Mouse (Mus musculus): ENCODE measurements at regions not wholly inside any gene's neighbourhood (a gene's known extent, or its start where the extent isn't known, plus 50 kb on each side); places are given as distances from the start of the nearest gene placed in this dataset.

DNA sequence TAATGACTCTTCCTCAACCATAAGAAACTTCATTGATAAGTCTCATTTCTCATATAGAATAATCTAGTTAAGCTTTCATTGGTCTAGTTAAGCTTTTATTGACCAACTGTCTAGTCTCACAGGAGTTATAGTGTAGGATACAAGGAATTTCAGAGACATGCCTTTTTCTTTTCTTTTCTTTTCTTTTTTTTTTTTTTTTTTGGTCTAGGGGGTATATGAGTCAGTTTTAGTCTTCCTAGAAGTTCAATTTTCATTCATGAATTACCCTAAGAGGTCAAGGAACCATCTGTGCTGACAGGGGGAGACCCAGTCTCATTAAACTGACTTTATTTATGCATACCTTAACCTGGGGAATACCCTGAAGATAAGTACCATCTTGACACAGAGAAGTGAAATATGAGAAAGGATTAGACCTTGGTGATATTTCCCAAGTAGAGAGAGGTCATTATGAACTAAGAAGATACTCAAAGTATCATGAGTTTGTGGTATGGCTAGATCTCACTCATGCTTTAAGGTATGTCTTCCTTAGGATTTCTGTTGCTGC, 413.4 kb upstream of the Nrp1 start:
- Histone ChIP-seq H3K9me3 (replicated peaks) (no peaks in the 10 kb centered on the region), H3K27ac (no peak overlapping the region), H3K36me3 (no peaks in the 10 kb centered on the region), H3K4me1 (peaks cover 4% of the 10 kb centered on the region), H3K27me3 (ENCODE audit: low read depth, poor library complexity, severe bottlenecking) (no peaks in the 10 kb centered on the region), H3K4me3 (no peak overlapping the region)
- no peak for DNase-seq (ENCODE audit: low spot score)

DNA sequence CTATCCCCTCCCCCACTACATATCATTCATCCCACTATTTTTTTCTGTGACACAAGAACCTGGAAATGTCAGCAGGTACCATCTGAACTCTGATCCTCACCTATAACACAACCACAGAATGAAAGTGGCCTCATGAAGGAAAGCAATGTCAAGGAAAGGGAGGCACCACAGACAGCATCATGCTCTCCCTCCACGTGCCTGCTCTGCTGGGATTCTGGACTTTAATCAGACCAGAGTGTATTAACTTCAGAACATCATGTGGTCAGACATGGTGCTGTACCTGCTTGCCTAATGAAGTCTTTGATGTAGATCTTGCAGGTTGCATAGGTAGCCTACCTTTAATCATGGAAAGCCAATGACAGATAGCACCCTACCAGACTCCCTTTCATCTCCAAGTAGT, 400.8 kb upstream of the Nrp1 start:
- no peak overlapping the region for H3K4me3 ChIP-seq
- no peaks in the 10 kb centered on the region for H3K9me3 ChIP-seq (replicated peaks)
- WGBS = 66% methylated on average over 1 of the region's 1 CpGs
- no peaks in the 10 kb centered on the region; the same call in 1 of the 2 replicates for H3K27me3 ChIP-seq (ENCODE audit: low read depth, poor library complexity, severe bottlenecking)
- no peak overlapping the region for H3K27ac ChIP-seq
- no peaks in the 10 kb centered on the region for H3K36me3 ChIP-seq
- no peak for DNase-seq (ENCODE audit: low spot score)
- no peaks in the 10 kb centered on the region for H3K4me1 ChIP-seq

DNA sequence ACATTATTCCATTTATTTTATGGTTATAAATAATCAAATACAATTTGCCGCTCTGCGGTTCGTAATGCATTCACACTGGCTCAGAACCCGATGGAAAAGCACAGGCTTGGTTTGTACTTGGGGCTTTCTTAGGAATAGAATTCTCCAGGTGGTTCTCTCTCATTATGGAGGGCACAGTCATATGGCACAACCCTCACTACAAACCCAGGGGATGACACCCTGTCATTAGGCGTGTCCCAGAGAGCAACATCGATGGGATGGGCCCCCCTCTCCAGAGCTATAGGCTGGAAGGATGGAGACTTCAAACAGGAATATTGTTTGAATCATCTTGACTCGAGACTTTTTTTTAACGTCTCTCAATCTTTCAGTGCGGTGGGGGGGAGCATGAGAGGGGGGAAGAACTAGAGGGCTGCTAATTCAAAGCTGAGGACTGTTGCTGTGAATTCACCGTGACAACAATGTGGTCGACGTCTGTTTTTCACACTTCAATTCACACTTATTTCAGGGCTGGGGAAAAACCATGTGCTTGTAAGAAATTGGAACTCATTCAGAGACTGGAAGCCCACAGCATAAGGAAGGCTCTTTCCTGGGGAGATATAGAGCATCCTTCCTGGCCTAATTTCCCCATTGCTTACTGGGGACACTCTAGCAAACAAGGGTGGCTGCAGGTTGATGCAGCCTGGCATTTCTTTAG, 399.9 kb upstream of the Nrp1 start:
- 86% methylated on average over 12 of the region's 12 CpGs for WGBS

GRCm38 (mm10) chr8:127962862-127963261, 395.5 kb upstream of the Nrp1 start:
- Histone ChIP-seq H3K4me3 (no peak overlapping the region), H3K4me1 (no peaks in the 10 kb centered on the region; the same call in 1 of the 2 replicates), H3K36me3 (no peaks in the 10 kb centered on the region), H3K27me3 (ENCODE audit: low read depth, poor library complexity, severe bottlenecking) (no peaks in the 10 kb centered on the region), H3K27ac (no peak overlapping the region), H3K9me3 (replicated peaks) (no peaks in the 10 kb centered on the region)
- WGBS = 73% methylated on average over 1 of the region's 1 CpGs
- no peak for DNase-seq (ENCODE audit: low spot score)

More for the DNA sequence above, 399.9 kb upstream of the Nrp1 start:
- Histone ChIP-seq H3K36me3 (no peaks in the 10 kb centered on the region), H3K27ac (no peak overlapping the region), H3K4me3 (no peak overlapping the region), H3K27me3 (ENCODE audit: low read depth, poor library complexity, severe bottlenecking) (no peaks in the 10 kb centered on the region), H3K4me1 (no peaks in the 10 kb centered on the region), H3K9me3 (replicated peaks) (no peaks in the 10 kb centered on the region)
- no peak for DNase-seq (ENCODE audit: low spot score)

- no peak for DNase-seq (ENCODE audit: low spot score)
- H3K9me3 ChIP-seq (replicated peaks) = no peaks in the 10 kb centered on the region
- no peak overlapping the region for H3K4me3 ChIP-seq
- no peaks in the 10 kb centered on the region; the same call in 1 of the 2 replicates for H3K4me1 ChIP-seq
- no peaks in the 10 kb centered on the region for H3K36me3 ChIP-seq
- 94% methylated on average over 6 of the region's 6 CpGs for WGBS
- no peaks in the 10 kb centered on the region for H3K27me3 ChIP-seq (ENCODE audit: low read depth, poor library complexity, severe bottlenecking)
- no peak overlapping the region for H3K27ac ChIP-seq
Measured at GRCm38 (mm10) chr8:127963625-127964024, 394.8 kb upstream of the Nrp1 start.

DNA sequence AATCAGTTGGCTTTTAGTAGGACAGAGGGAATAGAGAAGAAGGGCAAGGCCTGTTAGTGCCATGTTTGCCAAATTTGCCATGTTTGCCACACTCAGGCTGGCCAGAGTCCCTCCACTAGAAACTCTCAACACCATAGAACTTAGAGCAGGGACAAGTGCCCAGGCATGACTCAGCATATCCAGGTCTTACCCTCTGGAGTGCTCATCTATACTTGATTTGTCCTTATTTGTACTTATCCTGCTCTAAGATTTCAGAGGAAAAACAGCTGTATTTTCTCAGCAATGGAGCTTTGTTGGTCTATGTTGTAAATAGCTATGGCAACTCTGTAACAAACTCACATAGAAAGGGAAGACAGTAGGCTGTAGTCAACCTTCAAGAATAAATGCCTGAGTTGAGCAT, 393.6 kb upstream of the Nrp1 start:
- Histone ChIP-seq H3K27me3 (ENCODE audit: low read depth, poor library complexity, severe bottlenecking) (no peaks in the 10 kb centered on the region), H3K36me3 (no peaks in the 10 kb centered on the region), H3K9me3 (replicated peaks) (no peaks in the 10 kb centered on the region), H3K4me3 (no peak overlapping the region), H3K27ac (no peak overlapping the region), H3K4me1 (no peaks in the 10 kb centered on the region; the same call in 1 of the 2 replicates)
- DNase-seq (ENCODE audit: low spot score) = no peak

DNA sequence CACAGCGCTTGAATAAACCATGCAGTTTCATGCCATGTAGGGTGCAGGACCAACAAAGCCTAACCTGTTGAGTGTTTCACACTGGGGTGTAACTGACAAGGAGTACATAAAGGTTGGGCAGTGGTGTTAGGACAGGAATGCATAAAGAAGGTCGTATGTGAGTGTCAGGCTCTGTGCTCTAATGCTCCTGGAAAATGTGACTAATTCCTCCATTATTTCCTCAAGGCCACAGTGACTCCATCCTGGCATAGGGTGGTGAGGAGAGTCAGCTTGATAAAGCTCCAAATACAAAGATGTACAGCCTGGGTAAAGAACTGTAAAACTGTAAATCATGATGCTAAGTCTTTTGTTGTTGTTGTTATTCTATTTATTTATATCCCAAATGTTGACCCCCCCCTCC, 393.1 kb upstream of the Nrp1 start:
- Histone ChIP-seq H3K27me3 (ENCODE audit: low read depth, poor library complexity, severe bottlenecking) (no peaks in the 10 kb centered on the region), H3K4me1 (no peaks in the 10 kb centered on the region; the same call in 1 of the 2 replicates), H3K27ac (no peak overlapping the region), H3K9me3 (replicated peaks) (no peaks in the 10 kb centered on the region), H3K36me3 (no peaks in the 10 kb centered on the region), H3K4me3 (no peak overlapping the region)
- 78% methylated on average over 2 of the region's 2 CpGs for WGBS
- DNase-seq (ENCODE audit: low spot score) = no peak

GRCm38 (mm10) chr8:127968026-127968425, 390.4 kb upstream of the Nrp1 start:
- Histone ChIP-seq H3K4me1 (peaks cover 5% of the 10 kb centered on the region), H3K9me3 (replicated peaks) (no peaks in the 10 kb centered on the region), H3K36me3 (no peaks in the 10 kb centered on the region), H3K27me3 (ENCODE audit: low read depth, poor library complexity, severe bottlenecking) (no peaks in the 10 kb centered on the region), H3K4me3 (no peak overlapping the region), H3K27ac (no peak overlapping the region)
- no peak for DNase-seq (ENCODE audit: low spot score)
- WGBS = 94% methylated on average over 2 of the region's 2 CpGs

DNA sequence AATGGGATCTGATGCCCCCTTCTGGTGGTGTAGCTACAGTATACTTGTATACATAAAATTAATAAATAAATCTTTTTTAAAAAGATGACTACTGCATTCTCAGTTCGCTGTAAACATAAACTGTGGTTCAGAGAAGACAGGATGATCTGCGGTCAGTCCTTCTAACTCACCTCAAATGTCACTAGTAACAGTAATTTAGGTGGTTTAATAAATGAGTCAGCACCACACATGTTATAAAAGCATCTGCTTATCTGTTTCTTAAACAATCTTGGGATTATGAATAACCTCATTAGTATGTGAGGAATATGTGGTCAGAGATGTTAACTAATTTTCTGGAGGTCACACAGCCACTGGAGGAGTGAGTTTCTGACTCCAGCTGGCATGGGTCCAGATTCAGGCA, 385.2 kb upstream of the Nrp1 start:
- peaks cover 12% of the 10 kb centered on the region for H3K4me1 ChIP-seq
- no peak overlapping the region for H3K4me3 ChIP-seq
- no peaks in the 10 kb centered on the region for H3K27me3 ChIP-seq (ENCODE audit: low read depth, poor library complexity, severe bottlenecking)
- WGBS = 95% methylated on average over 2 of the region's 2 CpGs
- no peaks in the 10 kb centered on the region for H3K9me3 ChIP-seq (replicated peaks)
- H3K27ac ChIP-seq = no peak overlapping the region
- DNase-seq (ENCODE audit: low spot score) = no peak
- no peaks in the 10 kb centered on the region for H3K36me3 ChIP-seq

- DNase-seq (ENCODE audit: low spot score) = no peak
- Histone ChIP-seq H3K9me3 (replicated peaks) (no peaks in the 10 kb centered on the region), H3K27me3 (ENCODE audit: low read depth, poor library complexity, severe bottlenecking) (no peaks in the 10 kb centered on the region), H3K27ac (no peak overlapping the region), H3K36me3 (no peaks in the 10 kb centered on the region), H3K4me1 (peaks cover 10% of the 10 kb centered on the region), H3K4me3 (no peak overlapping the region)
- 66% methylated on average over 2 of the region's 2 CpGs for WGBS
Measured at GRCm38 (mm10) chr8:127977746-127978145, 380.7 kb upstream of the Nrp1 start.

GRCm38 (mm10) chr8:127979180-127980030, 379.0 kb upstream of the Nrp1 start:
- no peak for DNase-seq (ENCODE audit: low spot score)
- H3K27ac ChIP-seq = no peak overlapping the region
- H3K9me3 ChIP-seq (replicated peaks) = no peaks in the 10 kb centered on the region
- peaks cover 10% of the 10 kb centered on the region for H3K4me1 ChIP-seq
- no peaks in the 10 kb centered on the region for H3K27me3 ChIP-seq (ENCODE audit: low read depth, poor library complexity, severe bottlenecking)
- no peaks in the 10 kb centered on the region for H3K36me3 ChIP-seq
- H3K4me3 ChIP-seq = no peak overlapping the region
- WGBS = 87% methylated on average over 5 of the region's 5 CpGs

GRCm38 (mm10) chr8:127982165-127982564, 376.2 kb upstream of the Nrp1 start:
- Histone ChIP-seq H3K4me3 (no peak overlapping the region), H3K27ac (no peak overlapping the region), H3K4me1 (peaks cover 10% of the 10 kb centered on the region), H3K9me3 (replicated peaks) (no peaks in the 10 kb centered on the region), H3K36me3 (no peaks in the 10 kb centered on the region), H3K27me3 (ENCODE audit: low read depth, poor library complexity, severe bottlenecking) (no peaks in the 10 kb centered on the region)
- no peak for DNase-seq (ENCODE audit: low spot score)
- WGBS = 77% methylated on average over 5 of the region's 5 CpGs

DNA sequence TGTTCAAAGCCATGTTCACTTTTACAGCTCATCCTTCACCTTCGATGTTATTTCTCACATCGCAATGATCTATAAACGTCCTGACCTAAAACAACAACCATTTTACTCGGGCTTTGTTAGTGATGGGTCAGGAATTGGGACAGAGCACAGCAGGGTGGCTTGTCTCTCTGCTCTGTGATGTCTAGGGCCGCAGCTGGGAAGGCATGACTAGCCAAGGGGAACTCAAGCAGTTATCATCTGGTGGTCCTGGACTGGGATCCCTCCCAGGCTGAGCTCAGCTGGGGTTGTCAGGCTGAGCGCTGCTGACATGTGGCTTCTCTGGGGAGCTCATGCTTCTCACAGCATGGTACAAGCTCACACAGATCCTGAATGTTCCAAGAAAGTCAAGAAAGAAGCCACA, 372.8 kb upstream of the Nrp1 start:
- Histone ChIP-seq H3K27ac (no peak overlapping the region), H3K27me3 (ENCODE audit: low read depth, poor library complexity, severe bottlenecking) (no peaks in the 10 kb centered on the region), H3K4me1 (no peaks in the 10 kb centered on the region), H3K9me3 (replicated peaks) (no peaks in the 10 kb centered on the region), H3K36me3 (no peaks in the 10 kb centered on the region), H3K4me3 (no peak overlapping the region)
- no peak for DNase-seq (ENCODE audit: low spot score)
- 78% methylated on average over 6 of the region's 6 CpGs for WGBS

All from limb, embryonic 10.5 days (tissue).